Mouse (Mus musculus) liver, embryonic 14.5 days (tissue): Measurements from ENCODE around the gene Cdyl2.

Experiments used
- CTCF ChIP-seq: IDR thresholded peaks from 2 replicates; pipeline ENCODE4 v1.5.1; 2016; ENCODE audit warnings: antibody characterized with exemption, low read depth, control low read depth
- EP300 ChIP-seq: IDR thresholded peaks from 2 replicates; pipeline ENCODE4 v1.6.1; 2016; ENCODE audit warnings: antibody characterized with exemption, low read depth

DNA sequence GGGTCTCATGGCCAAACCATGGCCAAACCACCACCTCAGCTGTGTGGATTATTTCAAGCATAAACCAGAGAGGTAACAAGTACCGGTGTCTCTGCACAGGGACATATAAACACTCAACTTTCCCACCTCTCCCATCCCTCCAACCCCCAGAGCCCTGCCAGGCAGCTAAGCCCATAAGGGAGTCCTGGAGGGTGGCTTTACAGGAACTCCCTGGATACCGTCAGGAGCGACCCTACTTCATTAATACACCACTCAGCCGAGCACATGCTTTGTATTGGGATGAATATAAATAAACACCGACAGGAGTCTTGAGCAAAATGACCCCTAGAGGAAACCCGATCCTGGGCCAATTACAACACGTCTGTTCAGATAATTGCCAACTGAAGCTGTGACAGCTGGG, 194.0 kb downstream of the Cdyl2 start:
- TF ChIP-seq EP300 (no peak), CTCF (no peak)
